Mouse (Mus musculus) adipocyte (in vitro differentiated cells): ENCODE measurements at regions not wholly inside any gene's neighbourhood (a gene's known extent, or its start where the extent isn't known, plus 50 kb on each side); places are given as distances from the start of the nearest gene placed in this dataset.
A peak's percentile ranks its signal among the peaks of the same experiment; 100 is the strongest.

Experiments
- DNase-seq: peaks from one replicate; pipeline ENCODE4 v3.0.0-alpha.2; 2016; ENCODE audit warnings: low spot score

DNA sequence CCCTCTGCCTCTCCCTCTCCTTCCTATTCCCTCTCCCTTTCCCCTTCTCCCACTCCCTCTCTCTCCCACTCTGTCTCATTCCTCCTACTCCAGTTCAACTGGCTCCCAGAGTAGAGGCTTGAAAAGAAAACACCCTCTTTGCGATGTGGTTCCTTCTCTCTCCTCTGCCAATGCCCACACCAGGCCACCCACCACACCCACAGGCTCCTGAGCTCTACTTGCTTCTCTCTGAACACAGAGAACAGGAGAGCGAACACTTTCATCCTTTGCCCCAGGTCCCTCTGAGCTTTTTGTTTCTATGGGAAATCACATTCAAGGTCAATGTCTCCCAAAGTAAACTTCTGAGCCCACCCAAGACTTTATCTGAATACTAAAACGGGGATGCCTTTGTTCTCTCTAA is 155.8 kb downstream of the Insig2 start:
- no peak for DNase-seq

DNA sequence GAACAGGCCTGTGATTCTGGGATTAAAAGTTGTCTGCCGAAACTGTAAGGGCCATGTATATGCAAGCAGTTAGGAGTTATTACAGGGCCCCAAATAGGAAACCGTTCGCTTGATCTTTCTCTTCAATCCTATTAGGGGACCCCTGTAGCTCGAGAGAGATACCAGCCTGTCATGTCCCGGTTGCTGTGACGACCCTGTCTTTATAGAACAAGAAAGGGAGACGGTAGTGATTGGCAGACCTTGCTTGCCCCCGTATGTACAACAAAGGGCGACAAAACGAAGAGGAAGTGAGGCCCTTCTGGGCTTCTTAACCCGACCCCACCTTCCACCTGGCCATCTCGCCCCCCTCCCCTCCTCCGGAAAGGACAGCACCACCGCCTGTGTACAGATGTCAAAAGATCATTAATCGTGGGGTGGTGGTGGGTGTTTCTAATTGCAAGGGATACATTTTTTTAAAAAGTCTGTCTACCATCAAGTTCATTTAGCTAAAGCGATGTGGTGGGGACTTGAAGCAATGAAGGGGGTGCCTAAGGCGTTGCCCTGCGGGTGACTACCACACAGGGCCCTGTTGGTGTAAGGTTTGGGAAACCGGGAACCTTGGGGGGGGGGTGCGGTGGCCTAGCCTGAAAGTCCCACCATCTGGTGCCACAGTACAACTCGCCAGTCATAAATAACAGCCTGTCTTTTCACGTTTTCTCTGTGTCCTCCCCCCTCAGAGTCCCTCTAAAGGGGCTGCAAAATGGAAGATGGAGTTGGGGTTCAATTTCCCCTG is 155.1 kb downstream of the Insig2 start:
- no peak for DNase-seq

DNA sequence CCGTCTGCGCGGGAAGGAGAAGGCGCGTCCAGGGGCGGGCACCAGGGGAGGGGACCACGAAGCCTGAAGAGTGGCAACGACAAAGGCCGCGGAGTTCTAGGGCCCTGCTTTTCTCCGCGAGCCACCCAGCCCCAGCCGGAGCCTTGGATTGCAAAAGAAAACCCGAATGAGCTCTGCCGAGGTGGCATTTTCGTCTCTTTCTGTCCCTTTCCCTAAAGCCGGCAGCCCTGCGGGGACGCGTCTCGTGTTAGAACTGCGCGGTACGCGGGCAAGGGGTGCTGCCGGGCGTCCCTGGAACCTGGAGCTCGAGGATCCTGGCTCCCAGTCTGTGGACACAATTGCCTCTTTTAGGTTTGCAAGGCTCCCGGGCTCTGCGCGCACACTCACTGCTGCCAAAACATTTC is 154.5 kb downstream of the Insig2 start:
- no peak for DNase-seq

DNA sequence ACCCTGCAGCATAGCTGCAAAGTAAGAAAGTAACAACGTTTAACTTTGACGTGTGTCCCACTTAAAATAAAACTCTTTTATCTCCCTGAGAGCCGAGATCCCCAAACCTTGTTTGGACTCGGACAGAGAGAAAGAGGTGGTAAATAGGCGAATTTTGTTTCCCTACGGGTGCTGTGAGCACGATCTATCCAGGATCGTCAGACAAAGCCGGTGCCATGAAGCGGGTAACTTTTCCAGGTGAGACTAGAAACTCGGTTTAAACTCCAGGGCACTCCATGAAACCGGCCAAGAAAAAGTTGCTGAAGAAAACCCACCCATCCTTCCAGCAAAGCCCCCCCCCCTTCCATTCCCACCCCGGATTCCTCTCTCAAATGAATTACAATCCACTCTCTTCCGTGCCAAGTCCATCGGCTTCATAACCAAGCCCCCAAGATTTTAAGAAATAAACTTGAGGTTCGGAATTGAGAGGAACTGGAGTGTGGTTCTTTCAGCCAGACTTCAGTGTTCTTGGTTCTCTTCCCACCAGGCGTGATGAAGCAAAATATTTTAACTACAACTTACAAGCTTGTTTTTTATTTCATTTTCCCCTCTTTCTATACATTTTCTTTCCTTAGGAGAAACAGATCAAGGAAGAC is 153.7 kb downstream of the Insig2 start:
- DNase-seq, result no peak

DNA sequence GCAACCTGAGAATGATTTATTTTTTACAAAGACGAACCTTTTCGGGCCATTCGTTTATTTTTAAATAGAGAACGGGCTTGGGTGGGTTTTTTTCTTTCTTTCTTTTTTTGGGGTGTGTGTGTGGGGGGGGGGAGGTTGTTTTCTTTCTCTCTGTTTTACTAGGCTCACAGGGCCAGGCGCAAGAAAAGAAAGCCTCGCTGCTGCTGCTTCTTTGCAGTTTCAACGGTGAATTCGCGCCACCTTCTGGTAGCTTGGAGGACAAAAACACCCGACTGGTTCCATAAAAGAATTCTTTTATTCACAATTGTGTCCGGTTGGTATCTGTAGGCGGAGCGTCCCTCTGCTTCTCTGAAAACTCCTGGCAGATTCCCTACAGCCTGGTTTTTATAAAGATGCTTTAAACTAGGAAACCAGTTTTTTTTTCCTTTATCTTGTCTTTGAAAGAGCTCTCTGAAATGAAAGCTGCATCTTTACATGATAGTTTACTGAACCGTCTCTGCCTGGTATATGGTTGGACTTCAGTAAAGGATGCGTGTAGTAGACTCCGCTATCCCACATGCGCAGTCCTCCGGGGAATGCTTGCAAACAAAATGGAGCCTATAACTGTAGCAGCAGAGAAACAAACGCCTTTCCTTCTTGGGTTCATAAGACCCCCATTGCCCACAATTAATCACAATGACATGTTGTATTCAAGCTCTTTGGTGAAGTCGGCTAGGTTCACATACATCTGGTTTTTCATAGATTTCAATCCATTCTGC is 151.9 kb downstream of the Insig2 start:
- peak; percentile 87 for DNase-seq

DNA sequence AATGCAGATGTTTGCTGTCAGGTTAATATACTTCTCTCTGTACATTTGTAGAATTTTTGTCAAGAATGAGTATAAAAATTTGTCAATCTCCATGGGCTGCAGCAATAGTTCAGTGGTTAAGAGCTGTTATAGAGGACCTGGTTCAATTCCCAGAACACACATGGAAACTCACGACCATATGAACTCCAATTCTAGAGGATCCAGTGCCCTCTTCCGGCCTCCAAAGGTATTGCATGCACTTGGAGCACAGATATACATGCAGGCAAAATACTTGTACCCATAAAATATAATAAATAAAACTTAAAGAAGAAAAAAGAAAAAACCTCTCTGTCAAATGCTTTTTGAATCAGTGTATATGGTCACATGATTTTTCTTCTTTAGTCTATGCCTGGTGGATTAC is 143.5 kb downstream of the Insig2 start:
- peak; percentile 4 for DNase-seq

DNA sequence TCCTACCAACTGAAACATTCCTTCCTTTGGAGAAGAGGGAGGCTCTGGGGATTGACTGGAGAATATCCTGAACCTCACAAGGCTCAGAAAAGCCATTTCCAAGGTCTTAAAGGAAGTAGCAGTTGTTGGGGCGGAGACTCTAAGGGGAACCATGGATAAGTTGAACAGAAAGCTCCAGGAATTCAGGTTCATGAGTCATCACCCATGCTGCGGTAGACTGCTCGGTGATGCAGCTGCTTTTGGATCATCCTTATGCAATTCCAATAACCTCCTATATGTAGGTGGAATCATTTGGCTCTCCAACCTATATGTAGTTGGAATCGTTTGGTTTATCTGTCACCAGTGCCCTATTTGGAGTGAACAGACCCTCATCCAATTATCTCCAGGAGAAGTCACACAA is 137.6 kb downstream of the Insig2 start:
- DNase-seq, result no peak

DNA sequence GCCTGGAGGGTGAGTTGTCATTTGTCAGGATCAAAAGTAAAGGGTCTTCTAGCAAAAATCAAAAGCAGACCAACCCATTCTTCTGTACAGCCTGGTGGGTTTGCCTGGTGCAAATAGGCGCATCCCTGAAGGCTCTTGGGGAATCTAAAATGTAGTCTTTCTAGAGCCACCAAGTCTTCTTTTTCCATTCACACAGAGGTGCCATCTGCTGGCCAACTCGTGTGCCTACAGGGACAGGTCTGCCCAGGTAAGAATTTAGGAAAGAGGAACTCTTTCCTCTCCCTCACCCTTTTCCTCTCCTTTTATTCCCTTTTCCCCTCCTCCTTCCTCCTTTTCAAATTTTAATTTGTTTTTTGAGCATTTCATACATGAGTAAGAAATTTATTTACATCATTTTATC is 116.5 kb downstream of the Insig2 start:
- DNase-seq, result peak; percentile 8

DNA sequence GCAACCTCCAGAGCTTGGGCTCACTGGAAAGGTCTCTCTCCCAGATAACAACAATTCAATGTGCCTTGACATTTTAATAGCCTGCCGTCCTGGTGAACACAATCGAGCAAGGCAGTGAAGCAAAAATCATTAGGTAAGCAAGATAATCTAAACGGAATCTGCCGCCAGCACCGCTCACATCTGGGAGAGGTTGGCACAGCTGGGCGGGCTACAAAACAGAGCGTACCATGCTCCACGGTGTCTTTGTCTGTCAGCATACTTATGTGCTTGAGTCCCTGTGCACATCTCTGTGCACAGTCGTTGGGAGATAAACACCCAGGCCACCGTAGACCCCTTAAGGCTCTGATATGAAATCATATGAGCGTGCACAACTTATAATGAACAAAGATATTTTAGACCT is 108.1 kb downstream of the Insig2 start:
- no peak for DNase-seq

DNA sequence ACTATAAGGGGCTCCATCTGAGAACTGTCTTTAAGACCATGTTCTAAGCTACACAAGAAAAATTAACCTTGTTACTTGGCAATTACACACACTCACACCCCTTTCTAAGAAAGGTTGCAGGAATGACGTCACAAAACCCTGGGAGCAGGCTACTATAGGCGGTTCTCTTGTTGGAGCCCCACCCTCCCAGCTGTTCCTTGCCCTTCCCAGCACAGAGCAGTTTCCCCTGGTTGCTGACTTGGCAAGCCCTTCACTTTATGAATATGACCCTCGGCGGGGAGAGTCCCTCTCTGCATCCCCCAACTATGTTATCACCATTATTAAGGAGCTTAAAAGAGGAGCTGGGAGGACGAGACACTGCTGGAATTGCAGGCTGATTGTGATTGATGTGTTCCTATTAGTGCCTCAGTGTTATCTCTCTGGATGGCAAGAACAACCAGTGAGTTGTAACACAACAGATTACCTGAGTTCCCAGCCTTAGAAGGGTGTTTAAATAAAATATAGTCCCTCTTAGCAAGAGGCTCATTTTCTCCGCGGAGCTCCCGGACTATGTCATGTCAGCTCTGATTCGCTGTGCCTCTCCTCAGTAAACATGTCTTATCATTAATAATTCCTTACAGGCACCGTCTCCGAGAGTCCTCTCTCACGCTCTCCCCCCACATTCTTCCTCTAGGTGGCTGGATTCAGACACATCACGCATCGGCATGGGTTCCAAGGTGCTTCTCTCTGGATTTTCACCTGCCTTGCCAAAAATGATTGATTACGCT is 105.7 kb downstream of the Insig2 start:
- DNase-seq, result no peak

DNA sequence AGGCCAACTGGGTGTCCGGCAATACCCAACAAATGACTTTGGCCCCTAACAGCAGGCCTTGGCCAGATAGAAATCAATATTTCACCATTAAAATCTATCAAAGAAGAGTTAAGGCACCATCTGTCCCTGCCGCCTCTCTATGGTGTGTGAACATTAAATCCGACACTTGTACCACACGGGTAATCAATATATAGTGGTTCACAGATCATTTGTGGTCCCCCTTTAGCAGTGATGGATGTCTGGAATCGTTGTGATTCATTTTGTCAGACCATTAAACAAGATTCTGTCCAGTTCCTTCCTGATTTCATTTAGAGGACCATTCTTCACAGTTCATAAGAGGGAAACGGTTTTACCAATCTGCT is 105.2 kb downstream of the Insig2 start:
- DNase-seq, result no peak

DNA sequence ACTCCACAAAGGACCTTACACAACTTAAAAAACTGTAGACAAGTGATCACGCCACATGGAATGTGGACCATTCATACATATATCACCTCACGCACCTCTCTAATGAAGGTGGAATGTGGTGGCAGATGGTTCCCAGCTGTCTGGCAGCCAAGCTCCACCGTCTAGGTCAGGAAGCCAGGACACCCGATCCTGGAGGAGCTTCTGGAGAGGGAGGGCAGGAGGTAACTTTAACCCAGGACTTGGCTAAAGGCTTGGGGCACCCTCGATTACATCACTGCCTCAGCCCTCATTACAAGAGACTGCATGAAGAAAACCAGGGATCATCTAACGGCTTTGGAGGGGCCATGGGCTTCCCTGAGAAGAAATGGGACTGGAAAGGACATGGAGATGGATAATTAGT is 88.8 kb downstream of the Insig2 start:
- no peak for DNase-seq

DNA sequence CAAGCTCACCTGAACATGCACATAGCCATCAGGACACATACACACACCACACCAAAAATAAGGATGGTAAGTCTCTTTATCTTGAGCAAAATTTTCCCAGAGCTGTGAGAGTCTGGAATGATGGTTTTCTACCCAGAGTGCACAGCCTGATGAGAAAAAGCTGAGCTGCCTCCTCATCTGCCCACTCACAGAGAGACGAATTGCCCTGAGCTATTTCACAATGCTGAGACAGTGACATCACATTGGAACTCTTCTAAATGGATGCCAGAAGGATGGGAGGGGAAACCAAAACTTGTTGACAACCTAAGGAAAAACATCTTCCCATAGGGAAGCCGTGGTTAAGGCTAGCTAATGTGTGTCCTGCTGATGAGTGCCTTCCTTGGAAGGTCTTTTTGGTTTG is 84.8 kb downstream of the Insig2 start:
- DNase-seq, result peak; percentile 60

DNA sequence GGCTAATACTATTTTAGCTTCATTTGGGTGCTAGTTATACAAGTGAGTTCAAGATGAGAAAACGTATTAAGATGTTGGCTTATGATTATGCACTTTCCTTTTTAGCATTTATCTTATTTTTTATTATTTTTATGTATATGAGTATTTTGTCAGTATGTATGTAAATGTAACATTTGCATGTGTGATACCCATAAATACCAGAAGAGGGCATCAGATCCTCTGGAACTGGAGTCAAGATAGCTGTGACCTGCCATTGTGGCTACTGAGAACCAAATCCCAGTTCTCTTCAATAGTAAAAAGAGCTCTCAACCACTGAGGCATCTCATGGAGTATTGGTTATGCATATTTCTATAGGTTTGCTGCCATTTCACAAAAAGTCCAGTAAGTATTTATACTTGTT is 83.3 kb downstream of the Insig2 start:
- DNase-seq, result no peak

DNA sequence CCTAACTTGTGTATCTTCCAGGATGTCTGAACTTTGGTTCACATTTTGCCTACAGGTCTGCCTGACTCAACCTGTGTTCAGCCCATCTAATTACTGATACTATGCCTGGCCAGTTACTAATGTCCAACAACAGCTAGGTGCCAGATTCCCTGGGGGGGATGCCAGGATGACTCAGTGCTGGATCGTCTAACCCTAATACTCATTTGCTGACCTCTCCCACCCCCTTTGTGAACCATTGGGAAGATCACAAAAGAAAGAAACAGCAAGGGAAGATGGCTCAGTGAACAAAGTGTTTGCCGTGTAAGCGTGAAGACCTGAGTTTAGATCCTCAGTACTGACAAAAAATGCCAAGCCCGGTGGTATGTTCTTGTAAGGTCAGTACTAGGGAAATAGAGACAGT is 81.7 kb downstream of the Insig2 start:
- DNase-seq, result no peak

DNA sequence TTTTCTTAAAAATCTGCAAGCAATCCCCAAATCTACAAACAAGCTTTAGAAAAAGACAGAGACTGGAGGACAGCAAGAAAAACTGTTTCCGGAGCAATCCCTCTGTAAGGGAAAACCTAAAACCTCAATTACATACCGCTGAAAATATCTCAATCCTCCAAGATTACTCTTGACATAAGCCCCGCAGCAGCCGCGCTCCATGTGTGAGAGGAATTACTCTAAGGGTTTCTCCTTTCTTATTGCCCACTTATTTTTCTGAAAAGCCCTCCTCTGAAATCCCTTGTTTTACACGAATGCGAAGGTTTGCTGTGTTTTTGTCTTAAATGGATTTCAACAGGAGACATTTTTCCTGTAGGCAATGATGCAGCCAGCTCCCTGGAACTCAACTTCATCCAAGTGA is 80.3 kb downstream of the Insig2 start:
- no peak for DNase-seq

DNA sequence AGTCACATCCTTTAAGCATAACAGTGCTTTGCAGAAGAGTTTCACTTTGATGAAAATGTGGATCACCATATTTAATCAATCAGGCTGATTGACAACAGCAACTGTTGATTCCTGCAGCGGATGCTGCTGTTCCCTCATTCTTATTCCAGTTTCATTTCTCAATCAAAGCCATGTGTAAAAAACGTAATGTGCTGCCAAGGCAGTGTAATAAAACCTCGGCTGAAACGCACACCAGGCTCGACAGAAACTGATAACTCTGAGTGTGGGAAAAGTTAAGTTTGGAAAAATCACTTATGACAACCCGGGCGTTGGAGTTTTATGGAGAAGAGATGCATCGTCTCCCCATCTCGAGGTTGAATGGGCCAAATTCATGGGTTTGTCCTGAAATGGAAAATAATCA is 78.2 kb downstream of the Insig2 start:
- DNase-seq, result peak; percentile 48
